Mouse (Mus musculus) cerebellum, postnatal 10 days (tissue): ENCODE measurements around the gene Ets2.
A peak's percentile ranks its signal among the peaks of the same experiment; 100 is the strongest.
"Not testable (repeated sequence)": the region's sequence is repeated elsewhere in the genome, so short reads cannot be mapped to it uniquely, and the experiment has no call there.

Source experiments
- DNase-seq, 2 experiments: peaks; one replicate each; pipeline ENCODE4 v3.0.0; 2021; ENCODE audit warnings: mixed read lengths in 2 of 2

Ets2 gene

GRCm38 (mm10) chr16:95736470-95736869 lies 34.6 kb downstream of the Ets2 start:
- no peak for DNase-seq

- DNase-seq: peak; percentile 45 to 62
Observed at GRCm38 (mm10) chr16:95739522-95739921, 37.6 kb downstream of the Ets2 start.

- DNase-seq: no peak
Observed at GRCm38 (mm10) chr16:95741358-95741757, 39.5 kb downstream of the Ets2 start.

GRCm38 (mm10) chr16:95741915-95742739 lies 40.3 kb downstream of the Ets2 start:
- DNase-seq: no peak

- no peak for DNase-seq
Observed at GRCm38 (mm10) chr16:95742740-95743030, 40.8 kb downstream of the Ets2 start.

- DNase-seq: no peak
Observed at GRCm38 (mm10) chr16:95743104-95743503, 41.2 kb downstream of the Ets2 start.

GRCm38 (mm10) chr16:95744771-95745170 lies 42.9 kb downstream of the Ets2 start:
- DNase-seq: no peak

- DNase-seq: no peak
Observed at GRCm38 (mm10) chr16:95745685-95746084, 43.8 kb downstream of the Ets2 start.

GRCm38 (mm10) chr16:95746565-95746964 lies 44.7 kb downstream of the Ets2 start:
- DNase-seq: no peak

GRCm38 (mm10) chr16:95749291-95750103 lies 47.6 kb downstream of the Ets2 start:
- no peak for DNase-seq

GRCm38 (mm10) chr16:95750211-95750629 lies 48.3 kb downstream of the Ets2 start:
- peak; percentile 58 to 62 for DNase-seq

GRCm38 (mm10) chr16:95752502-95752901 lies 50.6 kb downstream of the Ets2 start:
- DNase-seq: no peak

GRCm38 (mm10) chr16:95753295-95753694 lies 51.4 kb downstream of the Ets2 start:
- DNase-seq: peak; percentile 27 to 42

- DNase-seq: peak; percentile 62 to 69
Observed at GRCm38 (mm10) chr16:95759151-95759987, 57.5 kb downstream of the Ets2 start.

GRCm38 (mm10) chr16:95759988-95760391 lies 58.1 kb downstream of the Ets2 start:
- DNase-seq: peak; percentile 61 to 70

GRCm38 (mm10) chr16:95761742-95762141 lies 59.9 kb downstream of the Ets2 start:
- no peak for DNase-seq

- no peak for DNase-seq
Observed at GRCm38 (mm10) chr16:95763201-95763600, 61.3 kb downstream of the Ets2 start.

GRCm38 (mm10) chr16:95764041-95764440 lies 62.2 kb downstream of the Ets2 start:
- not testable (repeated sequence) for DNase-seq

- peak; percentile 63 to 67 for DNase-seq
Observed at GRCm38 (mm10) chr16:95766181-95766580, 64.3 kb downstream of the Ets2 start.

GRCm38 (mm10) chr16:95767246-95767645 lies 65.4 kb downstream of the Ets2 start:
- DNase-seq: no peak

GRCm38 (mm10) chr16:95769066-95769995 lies 67.5 kb downstream of the Ets2 start:
- DNase-seq: peak in 1 of 2 experiments; percentile 25

- DNase-seq: no peak
Observed at GRCm38 (mm10) chr16:95769996-95770334, 68.1 kb downstream of the Ets2 start.
